Mouse (Mus musculus): ENCODE results near the gene Sertad3. TPM values are rescaled to one million over a fixed set of nuclear protein-coding genes. Genes with fewer than 3 reads are reported as not detected.

The Sertad3 gene
- 10.5 and 11.3 TPM in 2 replicates for polyA plus RNA-seq (2015; fragmentation: Nextera tagmentation; extraction: Ambion mirVana)

DNA sequence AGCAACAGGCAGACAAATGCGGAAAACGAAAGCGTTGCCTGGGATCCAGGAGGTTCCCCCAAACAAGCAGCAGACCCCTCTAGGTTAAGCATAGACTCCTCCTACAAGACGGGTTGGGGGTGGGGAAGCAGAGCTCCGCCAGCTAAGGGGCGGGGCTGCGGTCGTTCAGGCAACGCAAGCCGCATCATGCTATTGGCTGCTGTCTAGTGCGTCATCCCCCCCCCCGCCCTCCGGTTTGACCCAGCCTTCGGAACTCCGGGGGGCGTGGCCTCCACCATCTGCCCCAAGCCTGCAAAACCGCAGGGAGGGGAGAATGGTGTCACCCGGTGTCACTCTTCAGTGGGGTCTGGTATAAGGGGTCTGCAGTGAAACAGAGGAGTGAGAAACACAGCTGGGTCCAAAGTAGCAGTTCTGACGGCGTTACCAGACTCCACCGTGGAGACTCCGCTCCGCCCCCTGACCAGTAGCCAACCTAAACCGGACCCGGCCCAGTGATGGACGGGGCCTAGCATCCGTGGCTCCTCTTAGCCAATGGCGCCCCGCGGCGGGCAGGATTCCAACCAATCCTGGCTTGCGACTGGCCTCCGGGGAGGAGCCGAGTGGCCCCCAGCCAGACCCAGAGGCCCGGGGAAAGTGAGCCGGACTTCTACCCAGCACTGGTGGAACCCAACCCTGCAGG, at the start of gene Sertad3:
TSS of gene Sertad3 (plus strand) at position 613 of the 679 bp plus-strand sequence.
- Histone ChIP-seq H3K4me3 (peak within 1 kb of the TSS; percentile 52), H3K4me1 (replicated peaks) (peaks cover 3% of the 10 kb centered on the region), H3K9me3 (no peaks in the 10 kb centered on the region), H3K27ac (replicated peaks) (peak within 1 kb of the TSS; percentile 83), H3K9ac (peak within 1 kb of the TSS; percentile 44), H3K36me3 (peaks cover 3% of the 10 kb centered on the region; the same call in 1 of the 2 replicates), H3K27me3 (no peaks in the 10 kb centered on the region), H3K4me2 (peak within 1 kb of the TSS; percentile 88)
- ATAC-seq (ENCODE audit: low FRiP score, low read depth) = peak; percentile 93
- under 1% methylated on average over 36 of the region's 36 CpGs for WGBS

- no peak overlapping the region for H3K4me3 ChIP-seq
- no peak overlapping the region for H3K9ac ChIP-seq
- peaks cover 55% of the 10 kb centered on the region for H3K36me3 ChIP-seq
- WGBS = 86% methylated on average over 1 of the region's 1 CpGs
- no peak overlapping the region for H3K27ac ChIP-seq (replicated peaks)
- no peaks in the 10 kb centered on the region for H3K4me1 ChIP-seq (replicated peaks)
- no peaks in the 10 kb centered on the region; the same call in 1 of the 2 replicates for H3K9me3 ChIP-seq
- ATAC-seq (ENCODE audit: low FRiP score, low read depth) = no peak
- no peak overlapping the region for H3K4me2 ChIP-seq
- no peaks in the 10 kb centered on the region for H3K27me3 ChIP-seq
Measured at GRCm38 (mm10) chr7:27427387-27427786, 46.2 kb upstream of the Sertad3 start.

DNA sequence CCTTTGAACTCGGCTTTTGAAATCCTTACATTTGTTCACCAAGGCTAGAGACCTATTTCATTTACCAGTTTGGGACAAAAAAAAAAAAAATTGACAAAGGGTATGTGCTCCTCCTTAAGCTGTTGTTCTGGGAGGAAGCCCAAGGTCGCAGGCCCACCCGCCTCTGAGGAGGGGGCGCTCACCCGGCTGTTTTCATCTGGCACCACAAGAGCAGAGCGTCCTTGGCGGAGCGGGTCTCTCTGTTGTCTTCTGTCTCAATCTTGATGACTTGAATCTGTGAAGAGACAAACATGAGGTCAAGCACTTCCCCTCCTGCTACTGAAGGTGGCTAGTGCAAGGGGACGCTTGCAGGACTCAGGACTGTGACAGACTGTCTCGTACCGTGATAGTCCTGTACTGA, 45.6 kb upstream of the Sertad3 start:
- Histone ChIP-seq H3K4me2 (no peak overlapping the region), H3K9me3 (no peaks in the 10 kb centered on the region; the same call in 1 of the 2 replicates), H3K27ac (replicated peaks) (no peak overlapping the region), H3K9ac (no peak overlapping the region), H3K4me3 (no peak overlapping the region), H3K4me1 (replicated peaks) (no peaks in the 10 kb centered on the region), H3K36me3 (peaks cover 52% of the 10 kb centered on the region), H3K27me3 (0 out of 2 replicates have a peak, but pooled peaks cover 2% of the 10 kb centered on the region)
- no peak for ATAC-seq (ENCODE audit: low FRiP score, low read depth)
- WGBS = 80% methylated on average over 11 of the region's 11 CpGs

DNA sequence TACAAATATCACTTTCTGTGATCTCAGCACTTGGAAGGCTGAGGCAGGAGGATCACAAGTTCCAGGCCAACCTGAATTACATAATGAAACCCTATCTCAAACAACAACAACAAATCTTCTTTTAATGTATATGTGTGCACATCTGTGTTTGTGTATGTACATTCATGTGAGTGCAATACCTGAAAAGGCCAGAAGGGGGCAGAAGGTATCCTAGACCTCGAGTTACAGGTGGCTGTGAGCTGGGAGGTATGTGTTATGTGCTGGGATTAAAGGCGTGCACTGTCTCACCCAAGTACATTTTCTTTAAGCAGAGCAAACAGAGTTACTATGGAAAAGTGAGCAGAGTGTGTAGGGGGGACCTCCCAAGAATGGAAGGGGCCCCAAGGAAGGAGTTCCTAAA, 44.4 kb upstream of the Sertad3 start:
- H3K27ac ChIP-seq (replicated peaks) = no peak overlapping the region
- H3K4me2 ChIP-seq = no peak overlapping the region
- ATAC-seq (ENCODE audit: low FRiP score, low read depth) = no peak
- H3K9me3 ChIP-seq = no peaks in the 10 kb centered on the region; the same call in 1 of the 2 replicates
- H3K4me1 ChIP-seq (replicated peaks) = no peaks in the 10 kb centered on the region
- peaks cover 11% of the 10 kb centered on the region for H3K27me3 ChIP-seq
- peaks cover 43% of the 10 kb centered on the region for H3K36me3 ChIP-seq
- H3K9ac ChIP-seq = no peak overlapping the region
- WGBS = 53% methylated on average over 2 of the region's 2 CpGs
- H3K4me3 ChIP-seq = no peak overlapping the region

GRCm38 (mm10) chr7:27433349-27433748, 40.2 kb upstream of the Sertad3 start:
- no peak overlapping the region for H3K9ac ChIP-seq
- H3K4me2 ChIP-seq = no peak overlapping the region

DNA sequence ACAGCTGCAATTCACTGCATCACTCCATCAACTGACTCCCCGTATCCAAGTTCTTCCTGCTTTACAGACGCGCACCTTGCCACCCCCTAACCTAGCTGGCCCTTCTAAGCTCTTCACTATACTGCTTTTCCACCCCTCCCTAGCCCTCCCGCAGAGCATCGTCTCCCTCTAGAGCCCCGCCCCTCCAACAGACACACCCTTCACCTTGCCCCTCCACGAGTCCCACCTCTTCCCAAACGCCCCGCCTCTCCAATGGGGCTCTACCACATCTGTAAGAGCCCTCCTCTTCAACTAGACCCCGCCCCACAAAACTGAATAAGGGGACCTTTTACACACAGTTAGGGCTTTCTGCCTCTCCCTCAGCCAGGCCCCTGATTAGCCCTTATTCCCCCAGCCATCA, 39.8 kb upstream of the Sertad3 start:
- WGBS = 18% methylated on average over 10 of the region's 10 CpGs
- Histone ChIP-seq H3K4me1 (replicated peaks) (no peaks in the 10 kb centered on the region), H3K27ac (replicated peaks) (no peak overlapping the region), H3K9me3 (no peaks in the 10 kb centered on the region; the same call in 1 of the 2 replicates), H3K4me3 (no peak overlapping the region), H3K27me3 (peaks cover 25% of the 10 kb centered on the region), H3K36me3 (peaks cover 26% of the 10 kb centered on the region), H3K9ac (no peak overlapping the region), H3K4me2 (no peak overlapping the region)
- no peak for ATAC-seq (ENCODE audit: low FRiP score, low read depth)

More at GRCm38 (mm10) chr7:27433349-27433748, 40.2 kb upstream of the Sertad3 start:
- no peak overlapping the region for H3K27ac ChIP-seq (replicated peaks)
- H3K9me3 ChIP-seq = no peaks in the 10 kb centered on the region; the same call in 1 of the 2 replicates
- peaks cover 25% of the 10 kb centered on the region for H3K27me3 ChIP-seq
- peak; percentile 8; the same call in 1 of the 2 replicates for ATAC-seq (ENCODE audit: low FRiP score, low read depth)
- no peaks in the 10 kb centered on the region for H3K4me1 ChIP-seq (replicated peaks)
- H3K36me3 ChIP-seq = peaks cover 30% of the 10 kb centered on the region
- 34% methylated on average over 10 of the region's 10 CpGs for WGBS
- no peak overlapping the region for H3K4me3 ChIP-seq

DNA sequence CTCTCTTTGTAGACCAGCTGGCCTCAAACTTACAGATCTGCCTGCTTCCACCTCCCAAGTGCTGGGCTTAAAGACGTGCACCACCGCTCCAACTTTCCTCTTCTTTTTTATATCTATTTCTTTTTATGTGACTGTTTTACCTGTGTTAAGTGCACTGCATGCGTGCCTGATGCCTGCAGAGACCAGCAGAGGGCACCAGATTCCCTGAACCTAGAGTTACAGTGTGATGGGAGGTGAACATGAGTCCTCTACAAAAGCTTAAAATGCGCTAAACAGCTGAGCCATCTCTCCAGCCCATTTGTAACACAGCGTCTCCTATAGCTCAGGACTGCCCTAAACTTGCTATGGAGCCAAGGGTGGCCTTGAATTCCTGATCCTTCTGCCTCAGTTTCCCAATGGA, 36.0 kb upstream of the Sertad3 start:
- no peak overlapping the region for H3K27ac ChIP-seq (replicated peaks)
- H3K36me3 ChIP-seq = peaks cover 42% of the 10 kb centered on the region
- no peaks in the 10 kb centered on the region for H3K9me3 ChIP-seq
- no peak overlapping the region for H3K4me2 ChIP-seq
- WGBS = 57% methylated on average over 5 of the region's 5 CpGs
- H3K4me1 ChIP-seq (replicated peaks) = no peaks in the 10 kb centered on the region
- peaks cover 28% of the 10 kb centered on the region for H3K27me3 ChIP-seq
- ATAC-seq (ENCODE audit: low FRiP score, low read depth) = no peak
- no peak overlapping the region for H3K9ac ChIP-seq
- no peak overlapping the region for H3K4me3 ChIP-seq

GRCm38 (mm10) chr7:27440014-27440413, 33.6 kb upstream of the Sertad3 start:
- no peaks in the 10 kb centered on the region; the same call in 1 of the 2 replicates for H3K4me1 ChIP-seq (replicated peaks)
- H3K4me2 ChIP-seq = no peak overlapping the region
- peaks cover 37% of the 10 kb centered on the region for H3K36me3 ChIP-seq
- H3K27ac ChIP-seq (replicated peaks) = no peak overlapping the region
- ATAC-seq (ENCODE audit: low FRiP score, low read depth) = no peak
- no peak overlapping the region for H3K9ac ChIP-seq
- H3K9me3 ChIP-seq = no peaks in the 10 kb centered on the region
- H3K4me3 ChIP-seq = no peak overlapping the region
- 81% methylated on average over 4 of the region's 4 CpGs for WGBS
- peaks cover 13% of the 10 kb centered on the region; the same call in 1 of the 2 replicates for H3K27me3 ChIP-seq

DNA sequence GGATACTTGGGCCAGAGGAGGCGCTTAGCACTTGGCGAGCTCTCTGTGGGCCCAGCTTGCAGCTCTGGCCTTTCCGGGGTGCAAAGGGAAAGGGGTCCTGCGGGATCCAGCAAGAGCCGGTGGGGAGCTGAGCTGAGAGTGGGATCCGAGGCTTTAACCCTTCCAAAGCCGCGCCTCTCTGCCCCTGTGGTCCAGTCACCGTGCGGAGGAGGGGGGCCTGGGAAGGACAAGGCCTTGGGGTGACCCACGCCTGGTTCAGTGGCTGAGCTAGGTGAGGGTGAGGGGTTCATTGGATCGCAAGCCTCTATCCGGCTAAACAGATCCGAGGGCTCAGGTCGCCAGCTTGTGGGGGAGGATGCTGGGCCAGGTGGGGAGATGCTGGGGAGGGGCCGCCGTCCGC, 27.5 kb upstream of the Sertad3 start:
- Histone ChIP-seq H3K4me3 (peak overlapping the region; percentile 72), H3K27ac (replicated peaks) (peak overlapping the region; percentile 86), H3K9ac (peak overlapping the region; percentile 88), H3K27me3 (0 out of 2 replicates have a peak, but pooled peaks cover 5% of the 10 kb centered on the region), H3K4me1 (replicated peaks) (peaks cover 28% of the 10 kb centered on the region), H3K36me3 (peaks cover 4% of the 10 kb centered on the region; the same call in 1 of the 2 replicates), H3K9me3 (no peaks in the 10 kb centered on the region), H3K4me2 (peak overlapping the region; percentile 96)
- 0 out of 2 replicates have a peak, but pooled peaks have one; percentile 0 for ATAC-seq (ENCODE audit: low FRiP score, low read depth)
- WGBS = 1% methylated on average over 15 of the region's 18 CpGs

DNA sequence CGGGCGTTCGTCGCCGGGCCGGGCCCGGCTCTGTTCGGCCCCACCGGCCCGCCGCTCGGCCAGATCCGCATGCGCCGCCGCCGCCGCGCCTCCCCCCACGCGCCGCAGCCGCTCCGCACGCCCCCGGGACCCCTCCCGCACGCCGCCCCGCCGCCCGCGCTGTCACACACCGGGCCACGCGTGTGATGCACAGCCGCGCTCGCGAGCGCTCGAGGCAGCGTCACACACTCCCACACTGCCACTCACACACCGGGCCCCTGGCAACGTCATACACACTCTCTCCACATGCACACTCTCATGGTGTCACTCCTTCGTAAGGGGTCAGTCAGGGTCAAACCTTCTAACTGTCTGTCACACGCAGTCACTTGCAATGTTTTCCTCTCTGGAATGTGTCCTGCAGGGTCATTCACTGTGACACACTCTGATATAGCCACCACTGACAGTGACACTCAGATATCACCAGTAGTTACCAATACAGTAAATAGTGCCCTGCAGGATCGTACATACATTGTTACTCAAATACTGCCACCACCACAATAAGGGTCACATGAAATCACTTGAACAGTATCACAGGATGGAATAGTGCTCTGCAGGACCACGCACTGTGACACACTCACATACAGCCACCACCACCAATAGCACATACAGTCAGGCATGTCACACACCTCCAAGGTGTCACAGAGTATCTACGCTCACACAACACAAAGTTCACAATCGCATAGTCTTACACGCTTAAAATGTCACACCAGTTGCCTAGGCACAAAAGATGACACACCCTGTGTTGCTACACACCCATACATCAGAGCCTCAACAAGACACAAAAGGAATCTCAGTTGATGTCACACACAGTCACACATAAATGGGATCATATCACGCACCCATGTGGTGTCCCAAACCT, 26.8 kb upstream of the Sertad3 start:
- peaks cover 28% of the 10 kb centered on the region for H3K4me1 ChIP-seq (replicated peaks)
- ATAC-seq (ENCODE audit: low FRiP score, low read depth) = peak; percentile 43
- peak overlapping the region; percentile 72 for H3K4me3 ChIP-seq
- 8% methylated on average over 45 of the region's 53 CpGs for WGBS
- H3K36me3 ChIP-seq = no peaks in the 10 kb centered on the region
- no peaks in the 10 kb centered on the region for H3K9me3 ChIP-seq
- peak overlapping the region; percentile 88 for H3K9ac ChIP-seq
- H3K27me3 ChIP-seq = 0 out of 2 replicates have a peak, but pooled peaks cover 5% of the 10 kb centered on the region
- H3K27ac ChIP-seq (replicated peaks) = peak overlapping the region; percentile 86
- peak overlapping the region; percentile 96 for H3K4me2 ChIP-seq

DNA sequence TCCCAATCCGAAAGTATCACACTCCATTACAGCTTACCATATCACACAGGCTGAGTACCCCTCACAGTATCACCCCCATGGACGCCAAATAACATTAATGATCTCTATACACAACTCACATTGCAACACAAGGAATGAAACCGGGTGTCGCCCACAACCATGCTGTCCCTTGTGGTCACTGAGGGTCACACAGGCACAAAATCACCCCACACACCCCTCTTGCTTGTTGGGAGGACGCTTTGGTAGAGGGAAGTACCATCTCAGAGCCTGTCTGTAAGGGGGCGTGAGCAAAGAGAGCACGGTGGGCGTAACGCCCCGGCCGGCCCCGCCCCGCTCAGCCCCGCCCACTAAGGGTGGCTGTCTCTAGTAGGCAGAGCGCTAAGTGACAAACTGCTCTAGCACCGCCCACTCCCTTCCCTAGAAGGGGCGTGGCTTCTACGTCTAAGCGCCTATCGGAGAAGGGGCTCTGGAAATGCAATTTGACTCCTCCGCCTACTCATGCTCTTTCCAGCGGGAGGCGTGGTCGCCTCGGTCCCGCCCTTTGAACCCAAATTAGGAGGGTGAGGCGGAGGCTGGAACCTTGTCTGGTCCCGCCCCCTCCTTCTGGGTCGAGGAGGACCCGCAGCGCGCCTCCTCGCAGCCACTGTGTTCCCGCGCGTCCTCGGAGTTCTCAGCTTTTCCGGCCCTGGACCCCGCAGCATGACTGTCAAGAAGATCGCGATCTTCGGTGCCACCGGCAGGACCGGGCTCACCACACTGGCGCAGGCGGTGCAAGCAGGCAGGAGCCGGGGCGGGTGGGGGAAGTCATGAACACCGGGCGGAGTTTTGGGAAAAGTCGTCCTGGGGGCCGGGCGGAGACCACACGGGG, 25.9 kb upstream of the Sertad3 start, which contains the start of the genes Sptbn4 and Blvrb:
TSS of gene Sptbn4 (minus strand) at position 268 of the 868 bp plus-strand sequence.
TSS of gene Blvrb (plus strand) at position 560 of the 868 bp plus-strand sequence.
- WGBS = 1% methylated on average over 54 of the region's 54 CpGs
- Histone ChIP-seq H3K27me3 (0 out of 2 replicates have a peak, but pooled peaks cover 5% of the 10 kb centered on the region), H3K4me3 (peak within 1 kb of the TSS; percentile 72), H3K27ac (replicated peaks) (peak within 1 kb of the TSS; percentile 86), H3K4me1 (replicated peaks) (peaks cover 28% of the 10 kb centered on the region), H3K9me3 (no peaks in the 10 kb centered on the region), H3K4me2 (peak within 1 kb of the TSS; percentile 96), H3K9ac (peak within 1 kb of the TSS; percentile 88), H3K36me3 (no peaks in the 10 kb centered on the region)
- ATAC-seq (ENCODE audit: low FRiP score, low read depth) = peak; percentile 94
